ENCODE assay signal across 33 mouse cellular contexts in the genomic region with DNA sequence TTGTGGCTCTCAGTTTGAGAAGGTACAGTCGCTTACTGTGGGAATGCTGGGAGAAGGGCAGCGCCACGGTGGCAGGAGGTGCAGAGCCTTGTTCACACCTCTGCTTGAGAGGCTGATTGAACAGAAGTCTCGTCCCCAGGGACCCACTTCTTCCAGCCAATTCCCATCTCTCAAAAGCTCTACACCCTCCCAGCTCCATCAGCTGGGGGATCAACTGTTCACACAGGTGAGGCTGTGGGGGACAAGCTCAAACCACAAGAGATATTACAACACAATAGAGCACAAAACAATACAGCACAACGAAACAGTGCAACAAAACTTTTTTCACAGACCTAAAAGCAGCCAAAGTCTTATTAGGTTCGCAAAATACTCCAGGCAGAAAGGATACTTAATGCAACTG.
"Had no signal": no experiment of that assay in that cellular context is flagged by ENCODE, and none has a peak within 500 bp of the region (broad histone marks: within the 10 kb centered on the region; RNA-seq: fewer than 3 reads in every experiment).

No protein-coding gene starts in this region.

- H3K27ac ChIP-seq: heart, embryonic 13.5 days; heart, embryonic 15.5 days; hindbrain, embryonic 10.5 days; hindbrain, embryonic 12.5 days; hindbrain, embryonic 13.5 days; hindbrain, embryonic 14.5 days; hindbrain, embryonic 15.5 days; hindbrain, postnatal 0 days; intestine, embryonic 15.5 days; kidney, embryonic 15.5 days; kidney, postnatal 0 days; layer of hippocampus, adult 2 months; left cerebral cortex, adult 2 months had no signal

- H3K36me3 ChIP-seq: heart, embryonic 13.5 days; heart, embryonic 15.5 days; hindbrain, embryonic 10.5 days; hindbrain, embryonic 12.5 days; hindbrain, embryonic 13.5 days; hindbrain, embryonic 15.5 days; intestine, embryonic 15.5 days; kidney, embryonic 15.5 days had no signal

- H3K4me3 ChIP-seq: heart, embryonic 13.5 days; heart, embryonic 15.5 days; hindbrain, embryonic 10.5 days; hindbrain, embryonic 12.5 days; hindbrain, embryonic 13.5 days; hindbrain, embryonic 15.5 days; intestine, embryonic 15.5 days; kidney, embryonic 15.5 days; layer of hippocampus, adult 2 months; left cerebral cortex, adult 2 months had no signal

- H3K27me3 ChIP-seq: heart, embryonic 13.5 days; heart, embryonic 15.5 days; hindbrain, embryonic 12.5 days; hindbrain, embryonic 13.5 days; hindbrain, embryonic 15.5 days; intestine, embryonic 15.5 days; kidney, embryonic 15.5 days had no signal

- H3K4me2 ChIP-seq: heart, embryonic 13.5 days; heart, embryonic 15.5 days; hindbrain, embryonic 12.5 days; hindbrain, embryonic 13.5 days; hindbrain, embryonic 14.5 days; hindbrain, embryonic 15.5 days; intestine, embryonic 15.5 days; kidney, embryonic 15.5 days had no signal

- ATAC-seq: hindbrain, embryonic 16.5 days; hindbrain, postnatal 0 days; inflammation-experienced regulatory T-cells, adult 6 months; intestine, embryonic 15.5 days; intestine, embryonic 16.5 days; intestine, postnatal 0 days had no signal

- H3K9me3 ChIP-seq: heart, embryonic 13.5 days; heart, embryonic 15.5 days; hindbrain, embryonic 10.5 days; hindbrain, embryonic 12.5 days; hindbrain, embryonic 13.5 days; hindbrain, embryonic 15.5 days; intestine, embryonic 15.5 days; kidney, embryonic 15.5 days had no signal

- H3K9ac ChIP-seq: heart, embryonic 13.5 days; heart, embryonic 15.5 days; hindbrain, embryonic 12.5 days; hindbrain, embryonic 13.5 days; hindbrain, embryonic 14.5 days; hindbrain, embryonic 15.5 days; intestine, embryonic 15.5 days; kidney, embryonic 15.5 days had no signal

- DNase-seq: heart, postnatal 10 days; heart, postnatal 14 days; heart, postnatal 36 days; heart, postnatal 4 days; kidney, adult 11 months; kidney, adult 18-20 months; kidney, adult 2 months; kidney, adult 8-10 months; kidney, adult 9 months; kidney, postnatal 10 days; kidney, postnatal 14 days; kidney, postnatal 25 days; kidney, postnatal 36 days; kidney, postnatal 4 days; layer of hippocampus, adult 9-11 months; layer of hippocampus, postnatal 36 days had no signal

- H3K4me1 ChIP-seq: heart, embryonic 13.5 days; heart, embryonic 15.5 days; hindbrain, embryonic 15.5 days; intestine, embryonic 15.5 days; kidney, embryonic 15.5 days had no signal
